ENCODE assay signal across 14 mouse cellular contexts in genomic region chr17:15955656-15956055, GRCm38 (mm10).
DNase-seq lines count a peak whose midpoint lies in the region.
"Had no signal": no experiment of that assay in that cellular context is flagged by ENCODE, and none has a peak within 500 bp of the region (broad histone marks: within the 10 kb centered on the region; RNA-seq: fewer than 3 reads in every experiment).

No protein-coding gene starts in this region.

- DNase-seq in fat pad, adult 2 months (ENCODE audit: extremely low read depth, low read depth, low spot score) = peak; percentile 57
- DNase-seq in gonadal fat pad, adult 2 months (ENCODE audit: low read depth) = peak; percentile 52
- DNase-seq in cerebellum, postnatal 4 days (ENCODE audit: low spot score in 2 of 2) = no peak
- no peak for DNase-seq in lung, postnatal 10 days
- DNase-seq: adrenal gland, adult 2 months; adrenal gland, adult 8-10 months; adrenal gland, postnatal 10 days; adrenal gland, postnatal 14 days; adrenal gland, postnatal 25 days; adrenal gland, postnatal 36 days; B cell, adult 2 months; cerebellum, adult 11 months; cerebellum, adult 11-12 months; cerebellum, adult 18-20 months had no signal

Comparison
In these comparisons a context has a peak if more than half of its experiments do, and no peak if none do; other contexts are left out.
1. DNase-seq: peak in fat pad, adult 2 months (single experiment) and gonadal fat pad, adult 2 months (single experiment); none in cerebellum, postnatal 4 days (0 of 2) and lung, postnatal 10 days (single experiment).